ENCODE assay signal across 28 mouse cellular contexts in genomic region chr10:86940591-86940990, GRCm38 (mm10).
"Had no signal": no experiment of that assay in that cellular context is flagged by ENCODE, and none has a peak within 500 bp of the region (broad histone marks: within the 10 kb centered on the region; RNA-seq: fewer than 3 reads in every experiment).

No protein-coding gene starts in this region.

- H3K27me3 ChIP-seq: embryonic facial prominence, embryonic 12.5 days; embryonic facial prominence, embryonic 13.5 days; embryonic facial prominence, embryonic 15.5 days; forebrain, embryonic 12.5 days; forebrain, embryonic 13.5 days; forebrain, embryonic 15.5 days had no signal

- H3K36me3 ChIP-seq: embryonic facial prominence, embryonic 10.5 days; embryonic facial prominence, embryonic 12.5 days; embryonic facial prominence, embryonic 13.5 days; embryonic facial prominence, embryonic 15.5 days; forebrain, embryonic 10.5 days; forebrain, embryonic 12.5 days; forebrain, embryonic 15.5 days had no signal

- ATAC-seq: forebrain, embryonic 13.5 days; forebrain, embryonic 14.5 days; forebrain, embryonic 15.5 days; forebrain, embryonic 16.5 days; forebrain, postnatal 0 days had no signal

- H3K4me3 ChIP-seq: embryonic facial prominence, embryonic 10.5 days; embryonic facial prominence, embryonic 12.5 days; embryonic facial prominence, embryonic 13.5 days; embryonic facial prominence, embryonic 15.5 days; erythroblast, embryonic 14.5 days; forebrain, embryonic 10.5 days; forebrain, embryonic 12.5 days; forebrain, embryonic 13.5 days; forebrain, embryonic 15.5 days; gastrocnemius, adult 2 months; heart, adult 2 months had no signal

- DNase-seq: cerebellum, adult 2 months; cerebellum, adult 8-10 months; cerebellum, adult 9-10 months; cerebellum, adult 9-11 months; cerebellum, postnatal 10 days; cerebellum, postnatal 14 days; cerebellum, postnatal 25 days; cerebellum, postnatal 36 days; embryo, embryonic 11 days; forebrain, postnatal 0 days; gastrocnemius, adult 2 months; gastrocnemius, postnatal 10 days; gastrocnemius, postnatal 14 days; gastrocnemius, postnatal 25 days; gastrocnemius, postnatal 36 days; heart, adult 18-20 months; heart, adult 2 months had no signal

- H3K4me1 ChIP-seq: embryonic facial prominence, embryonic 10.5 days; embryonic facial prominence, embryonic 12.5 days; embryonic facial prominence, embryonic 13.5 days; embryonic facial prominence, embryonic 15.5 days; forebrain, embryonic 10.5 days; forebrain, embryonic 12.5 days; forebrain, embryonic 13.5 days; forebrain, embryonic 15.5 days had no signal

- H3K9ac ChIP-seq: embryonic facial prominence, embryonic 12.5 days; embryonic facial prominence, embryonic 13.5 days; embryonic facial prominence, embryonic 15.5 days; forebrain, embryonic 12.5 days; forebrain, embryonic 13.5 days; forebrain, embryonic 15.5 days; forebrain, postnatal 0 days had no signal

- H3K4me2 ChIP-seq: embryonic facial prominence, embryonic 12.5 days; embryonic facial prominence, embryonic 13.5 days; embryonic facial prominence, embryonic 15.5 days; forebrain, embryonic 12.5 days; forebrain, embryonic 13.5 days; forebrain, embryonic 15.5 days had no signal

- H3K9me3 ChIP-seq: embryonic facial prominence, embryonic 10.5 days; embryonic facial prominence, embryonic 12.5 days; embryonic facial prominence, embryonic 13.5 days; embryonic facial prominence, embryonic 15.5 days; forebrain, embryonic 10.5 days; forebrain, embryonic 12.5 days; forebrain, embryonic 13.5 days; forebrain, embryonic 15.5 days had no signal

- H3K27ac ChIP-seq: embryonic facial prominence, embryonic 10.5 days; embryonic facial prominence, embryonic 12.5 days; embryonic facial prominence, embryonic 13.5 days; embryonic facial prominence, embryonic 15.5 days; forebrain, embryonic 10.5 days; forebrain, embryonic 12.5 days; forebrain, embryonic 13.5 days; forebrain, embryonic 15.5 days; gastrocnemius, adult 2 months; heart, adult 2 months had no signal
